Mouse (Mus musculus) urinary bladder, postnatal 4 days (tissue): ENCODE measurements at regions not wholly inside any gene's neighbourhood (a gene's known extent, or its start where the extent isn't known, plus 50 kb on each side); places are given as distances from the start of the nearest gene placed in this dataset.
A peak's percentile ranks its signal among the peaks of the same experiment; 100 is the strongest.

Experiments used
- DNase-seq, 2 experiments: peaks; one replicate each; pipeline ENCODE4 v3.0.0; 2021 to 2022; ENCODE audit warnings: low spot score in 2 of 2

DNA sequence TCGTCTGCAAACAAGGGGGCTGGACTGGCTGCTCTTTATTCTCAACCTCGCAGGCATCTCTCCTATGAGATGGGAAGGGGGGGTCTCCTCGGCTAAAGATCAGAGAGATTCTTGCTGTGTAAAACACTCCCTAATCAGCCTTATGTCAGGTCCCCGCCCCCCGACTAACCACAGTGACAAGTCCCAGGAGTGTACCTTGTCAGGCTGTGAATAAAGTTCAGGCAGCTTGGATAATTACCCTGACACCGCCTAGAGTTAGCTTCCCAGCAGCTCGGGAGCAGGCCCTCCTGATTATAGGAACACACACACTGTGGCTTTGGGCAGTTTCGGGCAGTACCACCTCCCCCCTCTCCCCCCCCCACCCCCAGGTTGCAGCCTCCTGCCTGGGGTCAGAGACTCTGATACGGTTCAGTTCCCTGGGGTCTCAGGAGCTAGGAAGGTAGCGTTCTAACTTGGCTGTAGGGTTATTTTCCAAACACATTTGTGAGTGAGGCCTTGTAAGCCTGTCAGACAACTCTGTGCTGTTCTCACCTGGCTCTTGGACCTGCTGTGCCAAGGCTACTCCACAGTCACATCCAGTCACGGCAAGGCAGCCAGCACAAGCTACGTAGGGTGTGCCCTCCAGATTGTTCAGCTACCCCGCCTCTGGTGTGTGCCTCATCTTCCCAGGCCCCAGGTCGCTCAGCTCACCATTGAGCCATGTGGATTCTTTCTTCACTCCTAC lies 461.0 kb upstream of the Zmiz1 start:
- DNase-seq: no peak

- no peak for DNase-seq
Measured at GRCm38 (mm10) chr14:24999008-24999572, 459.9 kb upstream of the Zmiz1 start.

GRCm38 (mm10) chr14:25005241-25005946 lies 453.6 kb upstream of the Zmiz1 start:
- DNase-seq: no peak

GRCm38 (mm10) chr14:25011926-25012325 lies 447.1 kb upstream of the Zmiz1 start:
- no peak for DNase-seq

DNA sequence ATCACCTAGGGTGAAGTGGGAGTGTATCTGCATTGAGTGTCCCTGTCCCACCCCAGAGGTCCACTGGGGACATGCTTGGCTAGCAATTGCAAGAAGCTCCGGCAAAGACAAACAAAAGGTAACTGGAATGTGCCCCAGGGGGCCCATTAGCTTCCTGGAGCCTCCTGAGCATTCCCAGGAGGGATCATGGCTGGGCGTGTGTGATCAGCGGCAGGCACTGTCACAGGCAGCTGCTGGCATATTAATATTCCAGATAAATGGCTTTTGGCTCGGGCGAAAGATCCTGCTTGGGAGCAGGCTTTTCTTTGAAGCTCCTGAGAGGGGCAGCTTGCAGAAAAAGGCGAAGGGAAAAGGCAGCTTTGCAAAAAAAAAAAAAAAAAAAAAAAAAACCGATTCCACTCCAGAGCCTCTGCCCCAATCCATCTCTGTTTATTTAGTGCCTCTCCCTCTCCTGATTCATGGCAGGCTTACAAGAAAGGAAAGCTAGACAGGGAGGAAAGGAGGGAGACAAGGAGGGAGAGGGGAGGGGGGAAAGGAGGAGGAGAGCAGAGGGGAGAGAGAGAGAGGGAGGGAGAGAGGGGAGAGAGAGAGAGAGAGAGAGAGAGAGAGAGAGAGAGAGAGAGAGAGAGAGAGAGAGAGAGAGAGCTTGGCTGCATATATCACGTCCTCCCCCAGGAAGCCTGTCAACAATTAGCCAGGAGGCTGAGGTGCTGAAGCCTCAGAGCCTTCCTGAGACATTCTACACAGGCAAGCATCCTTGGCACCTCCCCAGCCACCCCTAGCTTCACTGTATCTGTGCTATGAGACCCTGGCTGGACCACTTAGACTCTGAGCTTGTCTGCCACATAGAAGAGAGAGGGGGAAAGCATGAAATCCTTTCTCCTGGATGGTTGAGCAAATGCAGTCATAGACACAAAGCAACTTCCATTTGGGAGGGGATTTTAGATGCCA lies 443.4 kb upstream of the Zmiz1 start:
- peak in 1 of 2 experiments; percentile 30 for DNase-seq

- no peak for DNase-seq
Measured at GRCm38 (mm10) chr14:25017860-25018259, 441.1 kb upstream of the Zmiz1 start.

GRCm38 (mm10) chr14:25019306-25019905 lies 439.6 kb upstream of the Zmiz1 start:
- DNase-seq: peak in 1 of 2 experiments; percentile 26

- DNase-seq: no peak
Measured at GRCm38 (mm10) chr14:25022523-25023269, 436.3 kb upstream of the Zmiz1 start.

DNA sequence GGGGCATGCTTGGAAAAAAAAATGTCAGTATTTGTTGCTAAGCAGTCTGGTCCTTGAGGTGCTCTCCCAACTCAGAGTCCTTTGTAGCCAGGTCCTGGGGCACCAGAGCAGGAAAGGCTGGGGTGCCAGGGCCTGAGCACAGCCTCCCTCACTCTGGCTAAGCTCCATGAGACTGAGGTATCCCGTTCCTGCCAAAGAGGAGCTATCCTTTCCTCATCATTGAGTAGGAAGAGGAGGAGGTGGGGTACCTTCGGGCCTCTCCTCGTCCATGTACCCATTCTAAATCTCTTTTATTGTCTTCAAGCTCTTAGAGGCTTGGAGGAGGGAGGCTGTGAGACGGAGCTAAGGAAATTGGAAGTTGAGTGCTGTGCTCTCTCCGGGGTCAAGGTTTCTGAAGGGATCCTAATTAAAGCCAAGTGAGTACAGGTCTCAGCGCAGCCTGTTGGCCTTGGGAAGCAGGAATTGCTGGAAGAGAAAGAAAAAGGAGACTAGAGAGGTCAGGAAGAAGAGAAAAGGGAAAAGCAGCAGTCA lies 435.6 kb upstream of the Zmiz1 start:
- no peak for DNase-seq

DNA sequence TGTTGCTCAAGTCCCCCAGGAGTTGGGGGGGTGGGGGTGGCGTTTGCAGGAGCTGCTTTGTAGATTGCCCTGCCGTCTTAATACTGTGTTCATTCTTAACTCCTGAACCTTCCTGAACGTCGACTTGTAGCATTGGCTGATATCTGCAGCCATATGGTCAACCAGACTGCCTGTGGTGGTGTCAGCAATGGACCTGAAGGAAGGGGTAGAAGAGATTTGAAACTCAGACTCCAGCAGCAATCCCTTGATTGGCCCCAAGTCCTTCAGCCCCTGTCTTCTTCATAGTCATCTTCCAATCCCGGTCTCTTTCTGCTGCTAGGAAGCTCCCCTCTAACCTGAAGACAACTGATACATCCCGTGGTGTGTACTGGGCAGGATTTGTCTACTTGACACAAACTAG lies 433.9 kb upstream of the Zmiz1 start:
- DNase-seq: no peak

DNA sequence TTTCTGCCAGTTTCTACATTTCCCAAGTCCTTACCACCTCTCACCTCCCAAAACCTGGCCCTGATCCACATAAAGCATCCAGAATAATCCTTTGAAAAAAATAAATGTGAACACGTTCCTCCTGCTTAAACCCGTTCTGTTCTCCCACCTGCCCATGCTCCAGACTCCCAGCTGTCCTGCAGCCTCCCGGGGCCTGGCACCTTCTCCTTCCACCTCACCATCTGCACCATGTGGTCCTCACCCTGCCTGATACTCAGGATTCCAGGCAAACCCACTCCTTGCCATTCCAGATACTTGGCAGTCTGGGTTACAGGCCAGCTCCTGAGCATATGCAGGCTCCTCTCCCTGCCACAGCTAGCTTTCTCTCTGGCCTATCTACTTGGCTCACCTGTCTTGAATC lies 431.9 kb upstream of the Zmiz1 start:
- no peak for DNase-seq

DNA sequence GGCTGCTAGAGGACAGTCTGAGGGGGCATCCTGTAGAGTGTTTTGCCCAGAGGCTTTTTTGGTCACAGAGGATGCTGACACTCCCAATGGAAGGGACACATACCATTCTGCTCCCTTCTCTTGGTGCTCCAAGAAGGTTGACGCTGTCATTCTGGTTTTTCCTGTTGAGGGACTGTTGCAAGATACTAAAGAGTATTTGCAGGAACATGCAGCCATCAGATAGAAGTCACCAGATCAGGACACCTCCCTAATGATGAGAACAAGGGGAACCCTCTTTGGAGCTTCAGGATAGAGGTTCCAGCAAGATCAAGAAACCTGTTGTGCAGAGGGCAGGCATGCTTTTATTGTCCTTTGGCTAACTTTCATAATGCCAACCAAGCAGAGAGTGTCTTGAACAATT lies 431.1 kb upstream of the Zmiz1 start:
- no peak for DNase-seq

DNA sequence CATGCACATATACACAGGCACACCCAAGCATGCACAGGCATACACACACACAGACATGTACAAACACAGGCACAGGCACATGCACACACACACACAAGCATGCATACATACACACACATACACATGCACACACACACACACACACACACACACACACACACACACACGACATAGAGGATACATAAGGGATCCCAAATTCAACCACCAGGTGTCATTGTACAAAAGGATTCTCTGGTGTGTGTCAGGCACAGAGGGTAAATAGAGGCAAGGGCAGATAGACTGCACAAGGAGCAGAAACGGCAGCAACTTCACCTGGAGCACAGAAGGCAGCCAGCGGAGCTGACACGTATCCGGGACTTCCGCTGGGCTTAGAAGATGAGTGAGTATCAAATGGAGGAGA lies 428.1 kb upstream of the Zmiz1 start:
- no peak for DNase-seq

DNA sequence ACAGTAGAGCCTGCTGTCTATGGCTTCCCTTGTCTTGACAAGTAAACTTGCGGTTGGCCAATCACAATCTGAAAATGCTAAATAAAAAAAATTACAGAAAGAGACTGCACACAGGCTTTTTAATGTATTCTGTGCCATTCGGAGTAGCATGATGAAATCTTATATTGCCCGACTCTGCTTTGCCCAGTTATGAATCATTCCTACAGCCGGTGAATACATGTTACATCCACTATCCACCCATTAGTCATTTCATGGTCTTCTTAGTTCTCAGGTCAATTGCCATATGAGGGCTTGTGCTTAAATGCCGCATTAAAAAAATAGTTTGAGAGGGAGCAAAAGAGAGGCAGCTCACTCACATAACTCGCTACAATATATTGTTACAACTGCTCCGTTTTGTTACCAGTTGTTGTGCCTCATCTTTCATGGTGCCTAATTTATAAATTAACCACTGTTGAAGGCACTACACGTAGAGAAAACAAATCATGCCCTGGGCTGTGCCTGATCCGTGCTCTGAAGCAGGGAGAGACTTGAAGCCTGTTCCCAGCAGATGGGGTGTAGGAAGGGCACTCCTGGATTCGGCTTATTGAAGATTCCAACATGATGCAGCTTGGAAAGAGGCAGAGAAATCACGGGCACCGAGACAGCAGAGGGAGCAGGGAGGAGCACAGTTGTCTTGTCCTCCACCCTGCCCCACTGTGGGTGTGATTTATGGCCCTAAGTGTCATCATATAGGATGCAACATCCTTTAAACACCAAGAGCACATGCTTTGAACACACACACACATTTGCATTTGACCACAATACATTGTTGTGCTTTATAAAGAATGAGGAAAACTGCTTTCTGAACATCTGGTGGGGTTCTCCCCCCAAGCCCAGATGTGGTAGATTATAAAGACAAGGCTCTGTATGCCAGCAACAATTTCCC lies 427.0 kb upstream of the Zmiz1 start:
- no peak for DNase-seq

- no peak for DNase-seq
Measured at GRCm38 (mm10) chr14:25032899-25033298, 426.1 kb upstream of the Zmiz1 start.

GRCm38 (mm10) chr14:25042265-25042664 lies 416.7 kb upstream of the Zmiz1 start:
- DNase-seq: no peak

DNA sequence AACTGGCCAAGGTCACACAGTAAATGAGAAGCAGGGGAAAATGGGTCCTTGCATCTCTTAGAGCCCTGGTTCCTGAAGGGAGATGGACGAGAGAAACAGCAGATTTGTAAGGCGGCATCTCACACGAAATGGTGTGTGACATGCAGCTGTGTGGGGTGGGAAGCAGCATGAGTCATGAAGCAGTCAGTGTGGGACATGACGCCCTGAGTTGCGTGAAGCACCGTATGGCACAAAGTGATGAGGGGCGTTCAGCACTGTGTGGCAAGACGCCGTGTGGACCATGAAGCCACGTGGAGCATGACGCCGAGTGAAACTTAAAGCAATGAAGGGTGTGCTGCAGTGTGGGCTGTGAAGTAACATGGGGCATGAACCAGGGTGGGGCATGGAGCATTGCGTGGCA lies 414.9 kb upstream of the Zmiz1 start:
- no peak for DNase-seq

DNA sequence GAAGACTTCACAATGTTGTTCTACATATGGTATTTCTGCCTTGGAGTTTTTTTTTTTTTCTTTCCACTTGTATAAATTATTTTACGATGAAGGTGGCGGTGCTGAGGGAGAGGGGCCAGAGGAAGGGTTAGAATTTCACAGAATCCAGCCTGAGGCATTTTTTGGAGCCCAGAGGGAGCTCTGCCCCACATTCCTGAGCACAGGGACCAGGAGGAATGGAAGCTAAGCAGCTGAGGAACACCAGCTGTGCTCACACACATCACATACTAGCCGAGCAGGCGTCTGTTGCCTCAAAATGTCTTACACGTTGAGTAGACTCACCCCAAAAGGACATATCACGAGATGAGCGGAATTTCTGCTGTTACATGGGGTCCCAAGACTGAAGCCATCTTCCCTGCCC lies 414.1 kb upstream of the Zmiz1 start:
- DNase-seq: no peak

GRCm38 (mm10) chr14:25050674-25051251 lies 408.2 kb upstream of the Zmiz1 start:
- DNase-seq: peak in 1 of 2 experiments; percentile 34
